Mouse (Mus musculus): ENCODE data around the gene Ppip5k2. TPM values are rescaled to one million over a fixed set of nuclear protein-coding genes. Genes with fewer than 3 reads are reported as not detected.
"Not testable (repeated sequence)": the region's sequence is repeated elsewhere in the genome, so short reads cannot be mapped to it uniquely, and the experiment has no call there.

The Ppip5k2 gene
- polyA plus RNA-seq, 1 experiment from 2014 or later = 50.6 TPM

DNA sequence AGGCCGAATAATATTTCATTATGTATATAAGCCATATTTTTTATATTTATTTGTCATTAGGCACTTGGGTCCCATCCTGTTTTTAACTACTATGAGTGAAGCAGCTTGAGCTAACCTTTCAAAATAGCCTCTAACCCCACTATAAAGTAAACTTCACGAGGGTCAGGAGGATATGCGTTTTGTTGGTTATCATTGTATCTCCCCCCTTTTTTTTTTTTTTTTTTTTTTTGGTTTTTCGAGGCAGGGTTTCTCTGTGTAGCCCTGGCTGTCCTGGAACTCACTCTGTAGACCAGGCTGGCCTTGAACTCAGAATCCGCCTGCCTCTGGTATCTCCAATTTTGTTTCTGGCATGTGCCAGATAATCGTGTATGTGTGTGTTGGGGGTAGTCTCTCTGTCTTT, 3.2 kb upstream of the Ppip5k2 start:
- H3K4me3 ChIP-seq = no peak overlapping the region
- H3K36me3 ChIP-seq = no peaks in the 10 kb centered on the region
- 86% methylated on average over 6 of the region's 6 CpGs for WGBS
- no peaks in the 10 kb centered on the region; the same call in 1 of the 2 replicates for H3K27me3 ChIP-seq (ENCODE audit: low read depth, poor library complexity, severe bottlenecking)
- H3K27ac ChIP-seq = no peak overlapping the region
- peaks cover 8% of the 10 kb centered on the region for H3K4me1 ChIP-seq
- DNase-seq (ENCODE audit: low spot score) = no peak
- H3K9me3 ChIP-seq (replicated peaks) = no peaks in the 10 kb centered on the region

GRCm38 (mm10) chr1:97771727-97772126, 1.5 kb upstream of the Ppip5k2 start:
- H3K9me3 ChIP-seq (replicated peaks) = no peaks in the 10 kb centered on the region
- H3K4me1 ChIP-seq = peaks cover 12% of the 10 kb centered on the region
- no peaks in the 10 kb centered on the region; the same call in 1 of the 2 replicates for H3K27me3 ChIP-seq (ENCODE audit: low read depth, poor library complexity, severe bottlenecking)
- no peaks in the 10 kb centered on the region for H3K36me3 ChIP-seq
- H3K27ac ChIP-seq = no peak overlapping the region
- H3K4me3 ChIP-seq = no peak overlapping the region
- no peak for DNase-seq (ENCODE audit: low spot score)
- 98% methylated on average over 5 of the region's 5 CpGs for WGBS

DNA sequence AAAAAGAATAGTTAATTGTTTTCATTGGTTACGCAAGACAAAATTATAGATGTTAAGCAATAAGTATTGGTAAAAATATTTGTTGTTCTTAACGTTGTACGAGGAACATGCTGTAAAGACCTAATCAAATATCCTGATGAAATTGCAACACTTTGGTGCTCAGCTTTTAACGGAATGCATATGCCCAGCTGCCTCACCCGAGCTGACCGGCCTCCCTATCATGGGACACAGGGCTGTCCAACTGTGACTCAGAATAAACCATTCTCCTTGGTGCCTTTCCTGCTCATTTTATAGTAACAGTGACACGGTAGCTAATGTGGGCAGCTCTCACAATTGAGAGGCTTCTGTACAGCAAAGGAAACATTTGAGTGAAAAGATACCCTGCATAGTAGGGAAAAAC, 907 bp upstream of the Ppip5k2 start:
- Histone ChIP-seq H3K4me1 (peaks cover 12% of the 10 kb centered on the region), H3K27ac (no peak overlapping the region), H3K4me3 (peak overlapping the region; percentile 88), H3K27me3 (ENCODE audit: low read depth, poor library complexity, severe bottlenecking) (no peaks in the 10 kb centered on the region; the same call in 1 of the 2 replicates), H3K36me3 (no peaks in the 10 kb centered on the region), H3K9me3 (replicated peaks) (no peaks in the 10 kb centered on the region)
- 79% methylated on average over 7 of the region's 7 CpGs for WGBS
- no peak for DNase-seq (ENCODE audit: low spot score)

DNA sequence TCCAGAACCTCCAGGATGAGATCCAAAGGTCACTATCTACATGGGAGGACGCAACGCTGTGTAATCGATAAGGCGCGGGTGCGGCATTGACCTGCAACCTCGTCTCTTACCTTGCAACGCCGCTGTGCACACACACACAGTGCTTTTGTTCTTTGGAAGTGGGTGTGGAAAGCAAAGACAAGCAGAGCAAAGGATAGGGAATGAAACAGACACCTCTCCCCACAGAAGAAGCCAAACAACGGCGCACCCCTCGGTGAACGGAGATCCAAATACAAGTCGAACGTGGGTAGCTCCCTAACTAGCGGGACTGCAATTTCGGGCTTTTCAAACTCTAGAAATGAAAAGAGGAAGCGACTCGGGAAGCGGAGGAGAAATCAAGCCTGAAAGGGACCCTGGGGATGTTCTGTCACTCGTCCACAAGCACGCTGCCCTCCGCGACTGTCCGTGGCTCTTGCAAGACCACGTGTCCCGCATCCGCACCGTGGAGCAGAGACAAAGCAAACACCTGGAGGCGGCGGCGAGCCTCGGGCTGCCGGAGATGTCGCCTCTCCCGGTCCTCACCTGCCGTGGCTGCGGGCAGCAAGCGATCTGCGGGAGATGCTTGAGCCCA, 812 bp downstream of the Ppip5k2 start:
- Histone ChIP-seq H3K27ac (peak overlapping the region; percentile 90), H3K4me3 (peak overlapping the region; percentile 88), H3K27me3 (ENCODE audit: low read depth, poor library complexity, severe bottlenecking) (no peaks in the 10 kb centered on the region; the same call in 1 of the 2 replicates), H3K9me3 (replicated peaks) (no peaks in the 10 kb centered on the region), H3K36me3 (no peaks in the 10 kb centered on the region), H3K4me1 (peaks cover 12% of the 10 kb centered on the region)
- no peak for DNase-seq (ENCODE audit: low spot score)
- WGBS = under 1% methylated on average over 40 of the region's 40 CpGs

GRCm38 (mm10) chr1:97768906-97769293, 1.3 kb downstream of the Ppip5k2 start:
- no peak for DNase-seq (ENCODE audit: low spot score)
- no peaks in the 10 kb centered on the region for H3K36me3 ChIP-seq
- peaks cover 12% of the 10 kb centered on the region for H3K4me1 ChIP-seq
- H3K27ac ChIP-seq = peak overlapping the region; percentile 90
- peak overlapping the region; percentile 88 for H3K4me3 ChIP-seq
- no peaks in the 10 kb centered on the region for H3K9me3 ChIP-seq (replicated peaks)
- WGBS = 13% methylated on average over 7 of the region's 7 CpGs
- no peaks in the 10 kb centered on the region; the same call in 1 of the 2 replicates for H3K27me3 ChIP-seq (ENCODE audit: low read depth, poor library complexity, severe bottlenecking)

GRCm38 (mm10) chr1:97768089-97768488, 2.1 kb downstream of the Ppip5k2 start:
- Histone ChIP-seq H3K27ac (no peak overlapping the region), H3K36me3 (no peaks in the 10 kb centered on the region), H3K4me1 (peaks cover 12% of the 10 kb centered on the region), H3K27me3 (ENCODE audit: low read depth, poor library complexity, severe bottlenecking) (no peaks in the 10 kb centered on the region; the same call in 1 of the 2 replicates), H3K4me3 (peak overlapping the region; percentile 88), H3K9me3 (replicated peaks) (no peaks in the 10 kb centered on the region)
- DNase-seq (ENCODE audit: low spot score) = no peak
- WGBS = 88% methylated on average over 2 of the region's 2 CpGs

DNA sequence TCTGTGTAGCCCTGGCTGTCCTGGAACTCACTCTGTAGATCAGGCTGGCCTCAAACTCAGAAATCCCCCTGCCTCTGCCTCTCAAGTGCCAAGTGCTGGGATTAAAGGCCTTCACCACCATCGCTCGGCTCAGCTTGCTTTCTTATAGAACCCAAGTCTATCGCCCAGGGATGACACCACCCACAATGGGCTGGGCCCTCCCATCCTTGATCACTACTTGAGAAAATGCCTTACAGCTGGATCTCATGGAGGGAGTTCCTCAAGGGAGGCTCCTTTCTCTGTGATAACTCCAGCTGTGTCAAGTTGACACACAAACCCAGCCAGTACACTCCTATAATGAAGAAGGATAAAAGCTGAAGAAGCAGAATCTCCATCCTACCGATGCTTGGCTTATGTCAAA, 4.5 kb downstream of the Ppip5k2 start:
- not testable (repeated sequence) for H3K4me1 ChIP-seq; H3K4me3 ChIP-seq; H3K27ac ChIP-seq; DNase-seq (ENCODE audit: low spot score); H3K9me3 ChIP-seq (replicated peaks); H3K36me3 ChIP-seq; H3K27me3 ChIP-seq (ENCODE audit: low read depth, poor library complexity, severe bottlenecking)
- whole genome bisulfite sequencing = 83% methylated on average over 4 of the region's 4 CpGs

DNA sequence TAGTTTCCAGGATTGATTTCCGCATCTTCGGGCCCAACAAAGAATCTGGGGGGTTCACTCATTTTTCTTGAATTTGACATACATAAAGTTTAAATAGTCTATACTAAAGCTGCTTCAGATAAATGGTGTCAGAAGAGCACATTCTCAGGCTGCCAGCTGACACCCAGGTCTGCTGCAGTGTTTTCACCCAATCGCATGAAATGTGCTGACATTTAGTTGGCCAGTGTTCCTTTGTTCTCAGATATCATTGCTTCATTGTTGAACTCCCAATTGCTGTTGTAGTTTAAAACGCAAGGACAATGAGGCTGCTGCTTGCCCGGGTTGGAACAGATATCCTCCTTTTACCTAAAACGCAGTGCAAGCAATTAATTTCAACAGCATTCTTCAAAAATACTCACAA, 8.7 kb downstream of the Ppip5k2 start:
- no peak for DNase-seq (ENCODE audit: low spot score)
- Histone ChIP-seq H3K27me3 (ENCODE audit: low read depth, poor library complexity, severe bottlenecking) (no peaks in the 10 kb centered on the region), H3K4me1 (no peaks in the 10 kb centered on the region), H3K36me3 (peaks cover 17% of the 10 kb centered on the region), H3K27ac (no peak overlapping the region), H3K4me3 (no peak overlapping the region), H3K9me3 (replicated peaks) (no peaks in the 10 kb centered on the region)
- WGBS = 93% methylated on average over 6 of the region's 6 CpGs

- H3K9me3 ChIP-seq (replicated peaks) = no peaks in the 10 kb centered on the region
- DNase-seq (ENCODE audit: low spot score) = no peak
- no peak overlapping the region for H3K4me3 ChIP-seq
- H3K4me1 ChIP-seq = no peaks in the 10 kb centered on the region
- peaks cover 22% of the 10 kb centered on the region for H3K36me3 ChIP-seq
- 78% methylated on average over 7 of the region's 7 CpGs for WGBS
- H3K27me3 ChIP-seq (ENCODE audit: low read depth, poor library complexity, severe bottlenecking) = no peaks in the 10 kb centered on the region
- H3K27ac ChIP-seq = no peak overlapping the region
These were observed 9.6 kb downstream of the Ppip5k2 start for GRCm38 (mm10) chr1:97760598-97760997.

DNA sequence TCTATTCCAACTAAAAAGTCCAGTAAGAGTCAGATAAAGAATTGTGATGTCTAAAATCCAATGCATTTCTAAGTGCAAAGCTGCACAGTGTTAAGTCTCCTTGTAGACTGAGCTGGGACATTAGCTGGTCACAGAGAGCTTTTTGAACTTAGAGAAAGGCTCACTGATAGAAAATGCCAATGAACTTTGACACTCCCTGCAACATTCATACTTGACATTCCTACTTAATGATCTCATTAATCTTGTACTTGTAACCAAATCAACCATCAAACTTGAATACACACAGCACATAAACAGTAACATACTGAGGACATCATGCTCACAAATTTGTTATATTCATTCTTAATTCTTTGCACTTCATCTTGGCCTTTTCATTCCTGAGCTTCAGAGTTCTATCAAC, 10.4 kb downstream of the Ppip5k2 start:
- H3K27ac ChIP-seq = no peak overlapping the region
- no peaks in the 10 kb centered on the region for H3K27me3 ChIP-seq (ENCODE audit: low read depth, poor library complexity, severe bottlenecking)
- no peak for DNase-seq (ENCODE audit: low spot score)

DNA sequence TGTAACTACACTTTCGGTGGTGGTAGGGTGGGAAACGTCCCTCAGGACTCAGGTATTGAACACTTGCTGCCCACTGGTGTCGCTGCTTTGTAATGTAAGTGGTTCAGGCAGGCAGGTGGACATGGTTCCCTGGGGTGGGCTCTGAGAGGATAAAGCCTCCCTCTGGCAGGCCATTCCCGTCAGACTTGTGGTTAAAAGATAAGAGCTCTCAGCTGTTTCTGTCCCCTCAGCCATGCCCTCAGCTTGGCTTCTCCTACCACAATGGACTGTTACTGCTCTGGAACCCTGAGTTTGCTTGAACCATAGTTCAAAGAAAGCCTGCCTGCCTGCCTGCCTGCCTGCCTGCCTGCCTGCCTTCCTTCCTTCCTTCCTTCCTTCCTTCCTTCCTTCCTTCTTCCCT, 15.8 kb downstream of the Ppip5k2 start:
- H3K4me1 ChIP-seq = no peaks in the 10 kb centered on the region
- H3K4me3 ChIP-seq = no peak overlapping the region
- no peaks in the 10 kb centered on the region for H3K27me3 ChIP-seq (ENCODE audit: low read depth, poor library complexity, severe bottlenecking)
- no peak for DNase-seq (ENCODE audit: low spot score)
- H3K27ac ChIP-seq = no peak overlapping the region
- 89% methylated on average over 4 of the region's 4 CpGs for WGBS
- peaks cover 57% of the 10 kb centered on the region for H3K36me3 ChIP-seq
- H3K9me3 ChIP-seq (replicated peaks) = no peaks in the 10 kb centered on the region

More for the DNA sequence above, 10.4 kb downstream of the Ppip5k2 start:
- Histone ChIP-seq H3K4me1 (no peaks in the 10 kb centered on the region), H3K36me3 (peaks cover 29% of the 10 kb centered on the region), H3K4me3 (no peak overlapping the region), H3K9me3 (replicated peaks) (no peaks in the 10 kb centered on the region)

- Histone ChIP-seq H3K9me3 (replicated peaks) (no peaks in the 10 kb centered on the region), H3K27me3 (ENCODE audit: low read depth, poor library complexity, severe bottlenecking) (no peaks in the 10 kb centered on the region), H3K27ac (no peak overlapping the region), H3K4me1 (no peaks in the 10 kb centered on the region), H3K36me3 (peaks cover 68% of the 10 kb centered on the region), H3K4me3 (no peak overlapping the region)
- no peak for DNase-seq (ENCODE audit: low spot score)
These were observed 17.0 kb downstream of the Ppip5k2 start for GRCm38 (mm10) chr1:97753216-97753615.

- H3K4me1 ChIP-seq = no peaks in the 10 kb centered on the region
- no peak overlapping the region for H3K4me3 ChIP-seq
- no peaks in the 10 kb centered on the region for H3K9me3 ChIP-seq (replicated peaks)
- no peaks in the 10 kb centered on the region for H3K27me3 ChIP-seq (ENCODE audit: low read depth, poor library complexity, severe bottlenecking)
- no peak overlapping the region for H3K27ac ChIP-seq
- peaks cover 87% of the 10 kb centered on the region for H3K36me3 ChIP-seq
- DNase-seq (ENCODE audit: low spot score) = no peak
- WGBS = 88% methylated on average over 3 of the region's 3 CpGs
These were observed 22.0 kb downstream of the Ppip5k2 start for GRCm38 (mm10) chr1:97748163-97748562.

DNA sequence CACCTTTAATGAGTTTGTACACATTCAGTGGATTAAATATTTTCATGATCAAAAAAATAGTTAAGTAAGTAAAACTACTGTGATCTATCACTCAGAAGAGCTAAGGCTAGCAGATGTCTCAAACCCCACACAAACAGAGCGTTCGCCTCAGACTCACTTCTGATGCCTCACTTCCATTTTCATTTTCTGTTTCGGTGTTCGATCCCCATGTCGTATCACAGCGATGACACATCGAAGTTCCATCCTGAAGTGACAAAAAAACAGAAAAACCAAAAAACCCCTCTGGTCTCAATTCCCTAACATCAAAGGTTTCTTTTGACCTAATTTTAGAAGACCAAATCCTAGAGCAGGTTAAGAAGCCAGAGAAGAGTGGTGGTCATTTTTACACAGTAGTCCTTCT, 23.9 kb downstream of the Ppip5k2 start:
- DNase-seq (ENCODE audit: low spot score) = no peak
- 98% methylated on average over 7 of the region's 7 CpGs for WGBS
- peaks cover 85% of the 10 kb centered on the region for H3K36me3 ChIP-seq

More for the DNA sequence above, 23.9 kb downstream of the Ppip5k2 start:
- no peak overlapping the region for H3K27ac ChIP-seq
- no peaks in the 10 kb centered on the region for H3K27me3 ChIP-seq (ENCODE audit: low read depth, poor library complexity, severe bottlenecking)
- H3K4me3 ChIP-seq = no peak overlapping the region
- no peaks in the 10 kb centered on the region for H3K4me1 ChIP-seq
- H3K9me3 ChIP-seq (replicated peaks) = no peaks in the 10 kb centered on the region

Measured in limb, embryonic 10.5 days (tissue).